Comparison of ENCODE assay signal across 14 mouse cellular contexts in genomic region chr4:143983446-143983845, GRCm38 (mm10). TPM values are rescaled to one million over a fixed set of nuclear protein-coding genes. Genes with fewer than 3 reads are reported as not detected.
"Had no signal": no experiment of that assay in that cellular context is flagged by ENCODE, and none has a peak within 500 bp of the region (broad histone marks: within the 10 kb centered on the region; RNA-seq: fewer than 3 reads in every experiment).

No protein-coding gene starts in this region.

RNA-seq across cellular contexts. Expression of gene Pramef17, which starts 10.7 kb away (rescaled TPM):
- total RNA-seq: common myeloid progenitor, adult 5-6 weeks; forebrain, postnatal 0 days; gastrocnemius, adult 18-20 months; gastrocnemius, adult 2 months; gastrocnemius, adult 8-10 months; gastrocnemius, postnatal 10 days; gastrocnemius, postnatal 14 days; gastrocnemius, postnatal 25 days; gastrocnemius, postnatal 36 days; gastrocnemius, postnatal 4 days; granulocyte monocyte progenitor cell, adult 5-6 weeks; heart, adult 18-20 months; heart, adult 2 months; heart, adult 8-10 months had no signal

RNA-seq across cellular contexts. Expression of gene Gm13101, which starts 16.7 kb away (rescaled TPM):
- total RNA-seq: common myeloid progenitor, adult 5-6 weeks; forebrain, postnatal 0 days; gastrocnemius, adult 18-20 months; gastrocnemius, adult 2 months; gastrocnemius, adult 8-10 months; gastrocnemius, postnatal 10 days; gastrocnemius, postnatal 14 days; gastrocnemius, postnatal 25 days; gastrocnemius, postnatal 36 days; gastrocnemius, postnatal 4 days; granulocyte monocyte progenitor cell, adult 5-6 weeks; heart, adult 18-20 months; heart, adult 2 months; heart, adult 8-10 months had no signal

RNA-seq across cellular contexts. Expression of gene Pramef25, which starts 32.6 kb away (rescaled TPM):
- total RNA-seq: common myeloid progenitor, adult 5-6 weeks; forebrain, postnatal 0 days; gastrocnemius, adult 18-20 months; gastrocnemius, adult 2 months; gastrocnemius, adult 8-10 months; gastrocnemius, postnatal 10 days; gastrocnemius, postnatal 14 days; gastrocnemius, postnatal 25 days; gastrocnemius, postnatal 36 days; gastrocnemius, postnatal 4 days; granulocyte monocyte progenitor cell, adult 5-6 weeks; heart, adult 18-20 months; heart, adult 2 months; heart, adult 8-10 months had no signal
